Mouse (Mus musculus): ENCODE measurements around the gene Card6. TPM values are rescaled to one million over a fixed set of nuclear protein-coding genes. Genes with fewer than 3 reads are reported as not detected.
"Not testable (repeated sequence)": the region's sequence is repeated elsewhere in the genome, so short reads cannot be mapped to it uniquely, and the experiment has no call there.

Gene Card6
- total RNA-seq, 2 experiments from 2014 or later, result 6.6 to 6.7 TPM

GRCm38 (mm10) chr15:5130887-5131668, 22.7 kb upstream of the Card6 start:
- DNase-seq (ENCODE audit: low spot score in 2 of 2), result not testable (repeated sequence)

GRCm38 (mm10) chr15:5129111-5129805, 20.9 kb upstream of the Card6 start:
- no peak for DNase-seq (ENCODE audit: low spot score in 2 of 2)

- no peak for DNase-seq (ENCODE audit: low spot score in 2 of 2)
These were observed 20.0 kb upstream of the Card6 start for GRCm38 (mm10) chr15:5128176-5128940.

- no peak for DNase-seq (ENCODE audit: low spot score in 2 of 2)
These were observed 19.1 kb upstream of the Card6 start for GRCm38 (mm10) chr15:5127487-5127886.

- DNase-seq (ENCODE audit: low spot score in 2 of 2), result no peak
These were observed 18.1 kb upstream of the Card6 start for GRCm38 (mm10) chr15:5126456-5126855.

- DNase-seq (ENCODE audit: low spot score in 2 of 2), result no peak
These were observed 13.4 kb upstream of the Card6 start for GRCm38 (mm10) chr15:5121535-5122313.

- no peak for DNase-seq (ENCODE audit: low spot score in 2 of 2)
These were observed 11.4 kb upstream of the Card6 start for GRCm38 (mm10) chr15:5119707-5120106.

GRCm38 (mm10) chr15:5119192-5119591, 10.9 kb upstream of the Card6 start:
- DNase-seq (ENCODE audit: low spot score in 2 of 2), result no peak

- DNase-seq (ENCODE audit: low spot score in 2 of 2), result no peak
These were observed 10.3 kb upstream of the Card6 start for GRCm38 (mm10) chr15:5118626-5119025.

- no peak for DNase-seq (ENCODE audit: low spot score in 2 of 2)
These were observed 8.8 kb upstream of the Card6 start for GRCm38 (mm10) chr15:5117031-5117601.

GRCm38 (mm10) chr15:5116270-5117030, 8.1 kb upstream of the Card6 start, which contains the start of gene Rpl37:
Rpl37 (plus strand) TSS chr15:5116645.
- peak; percentile 99 for DNase-seq (ENCODE audit: low spot score in 2 of 2)

GRCm38 (mm10) chr15:5115173-5115572, 6.8 kb upstream of the Card6 start:
- DNase-seq (ENCODE audit: low spot score in 2 of 2), result no peak

- no peak for DNase-seq (ENCODE audit: low spot score in 2 of 2)
These were observed 4.3 kb upstream of the Card6 start for GRCm38 (mm10) chr15:5112651-5113050.

- no peak for DNase-seq (ENCODE audit: low spot score in 2 of 2)
These were observed 309 bp upstream of the Card6 start for GRCm38 (mm10) chr15:5108655-5109040.

- DNase-seq (ENCODE audit: low spot score in 2 of 2), result no peak
These were observed 2.0 kb downstream of the Card6 start for GRCm38 (mm10) chr15:5106293-5106692.

GRCm38 (mm10) chr15:5105891-5106290, 2.4 kb downstream of the Card6 start:
- DNase-seq (ENCODE audit: low spot score in 2 of 2), result no peak

GRCm38 (mm10) chr15:5102312-5102711, 6.0 kb downstream of the Card6 start:
- no peak for DNase-seq (ENCODE audit: low spot score in 2 of 2)

GRCm38 (mm10) chr15:5097376-5097775, 11.0 kb downstream of the Card6 start:
- DNase-seq (ENCODE audit: low spot score in 2 of 2), result no peak

- no peak for DNase-seq (ENCODE audit: low spot score in 2 of 2)
These were observed 12.6 kb downstream of the Card6 start for GRCm38 (mm10) chr15:5095534-5096301.
